Mouse (Mus musculus): ENCODE data around the gene Mrpl53. TPM values are rescaled to one million over a fixed set of nuclear protein-coding genes. Genes with fewer than 3 reads are reported as not detected.

Gene Mrpl53
- total RNA-seq, 2 experiments from 2014 or later, result 133 to 136 TPM

DNA sequence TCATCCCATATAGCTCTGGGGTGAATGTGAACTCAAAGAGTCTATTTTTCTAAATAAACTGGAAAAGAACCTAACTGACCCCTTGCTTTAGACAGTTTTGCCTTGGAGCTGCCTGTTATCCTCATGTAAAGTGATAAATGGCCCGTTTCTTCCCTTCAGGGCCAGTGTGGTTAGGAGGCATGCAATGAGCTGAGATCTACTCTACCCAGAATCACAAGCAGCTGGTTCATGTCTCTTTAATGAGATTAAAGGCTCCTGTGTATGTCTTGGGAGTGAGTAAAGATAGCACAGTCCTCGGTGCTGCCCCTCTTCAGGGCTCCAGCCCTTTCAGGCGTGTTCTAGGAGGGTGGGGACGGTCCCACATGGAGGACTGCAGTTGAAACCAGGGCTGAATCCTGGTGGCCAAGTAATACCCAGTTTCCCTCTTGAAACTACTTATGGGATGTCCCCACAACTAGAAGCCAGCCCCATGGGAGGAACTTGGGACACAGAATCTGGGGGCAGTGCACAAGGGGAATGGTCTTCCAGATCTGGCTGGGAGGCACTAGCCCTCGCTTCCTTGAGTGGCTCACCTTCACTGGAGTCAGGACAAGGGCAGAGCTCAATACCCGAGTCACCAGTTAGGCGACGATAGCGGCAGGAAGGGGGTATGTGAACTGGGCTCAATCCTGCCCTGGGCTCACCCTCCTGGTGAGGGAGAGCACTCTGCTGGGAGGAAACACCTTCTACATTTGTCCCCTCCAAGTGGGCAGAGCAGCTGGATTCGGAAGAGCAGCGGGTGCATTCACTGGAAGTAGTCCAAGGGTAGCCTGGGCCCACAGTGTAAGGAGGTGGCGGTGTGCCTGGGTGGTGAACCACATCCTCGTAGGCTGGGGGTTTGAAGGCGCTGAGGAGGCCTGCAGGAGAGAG is 10.2 kb downstream of the Mrpl53 start:
- no peak for DNase-seq
- intact Hi-C loops (cut with DNase I), result loop anchor here (5.0 kb wide), 1 partner anchor 148 kb away; no protein-coding TSS in a partner anchor

DNA sequence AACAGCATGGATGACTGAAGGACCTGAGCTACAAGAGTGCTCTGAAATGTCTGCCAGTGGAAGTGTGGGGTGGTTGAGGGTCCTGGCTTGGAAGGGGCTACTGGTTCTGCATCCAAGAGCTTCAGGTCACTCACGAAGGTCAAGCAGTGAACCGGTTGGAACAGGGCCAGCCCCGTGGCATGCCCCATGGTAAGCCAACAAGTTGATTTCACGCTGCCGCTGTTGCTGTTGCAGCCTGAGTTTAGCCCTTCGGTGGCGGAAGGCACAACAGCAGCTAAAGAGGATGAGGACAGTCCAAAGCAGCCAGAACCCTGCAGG is 10.9 kb downstream of the Mrpl53 start:
- intact Hi-C loops (cut with DNase I), result loop anchor here (5.0 kb wide), 1 partner anchor 148 kb away; no protein-coding TSS in a partner anchor
- no peak for DNase-seq

DNA sequence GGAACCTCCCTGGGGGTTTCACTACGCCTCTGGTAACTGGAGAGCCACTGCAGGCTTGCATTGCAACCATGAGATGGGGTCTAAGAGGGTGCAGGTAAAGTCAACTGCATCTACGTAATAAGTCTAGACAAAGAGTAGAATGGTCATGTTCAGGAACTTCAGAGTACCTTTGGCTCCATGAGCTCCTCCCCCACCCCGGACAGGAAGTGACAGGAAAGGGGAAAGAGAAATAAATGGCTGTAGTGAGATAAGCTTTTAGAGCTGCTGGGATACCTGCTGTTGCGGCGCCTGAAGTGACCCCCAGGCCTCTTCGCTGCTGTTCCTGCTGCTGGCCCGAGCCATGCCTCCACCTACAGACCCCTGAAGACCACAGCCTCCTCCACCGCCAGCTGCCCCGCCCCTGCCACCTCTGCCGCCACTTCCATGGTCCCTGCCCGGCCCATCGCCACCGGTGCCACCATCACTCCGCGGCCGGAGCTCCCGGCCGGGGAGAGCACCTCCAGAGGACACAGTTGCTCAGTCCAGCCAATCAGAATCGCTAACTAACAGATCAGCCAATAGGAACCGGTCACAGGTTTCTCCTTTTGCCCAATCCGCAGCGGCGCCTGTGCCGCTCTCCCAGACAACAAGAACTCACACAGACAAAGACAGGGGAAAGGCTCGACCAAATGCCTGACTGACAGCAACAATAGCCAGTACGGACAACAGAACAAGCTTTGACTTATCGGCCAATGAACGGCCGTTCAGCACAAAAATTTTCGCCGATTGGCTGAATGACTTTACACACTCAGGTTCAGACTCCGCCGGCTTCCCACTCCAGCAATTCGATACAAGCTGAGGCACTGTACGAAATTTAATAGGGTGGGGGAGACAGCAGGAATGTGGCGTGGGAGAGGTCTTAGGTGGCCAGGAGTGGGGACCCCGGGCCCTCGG is 12.4 kb downstream of the Mrpl53 start, which contains the start of gene Wbp1:
Wbp1 (minus strand) TSS at position 630 of the 933 bp plus-strand sequence.
- peak; percentile 91 to 92 for DNase-seq
- intact Hi-C loops (cut with DNase I), result no loop called here

DNA sequence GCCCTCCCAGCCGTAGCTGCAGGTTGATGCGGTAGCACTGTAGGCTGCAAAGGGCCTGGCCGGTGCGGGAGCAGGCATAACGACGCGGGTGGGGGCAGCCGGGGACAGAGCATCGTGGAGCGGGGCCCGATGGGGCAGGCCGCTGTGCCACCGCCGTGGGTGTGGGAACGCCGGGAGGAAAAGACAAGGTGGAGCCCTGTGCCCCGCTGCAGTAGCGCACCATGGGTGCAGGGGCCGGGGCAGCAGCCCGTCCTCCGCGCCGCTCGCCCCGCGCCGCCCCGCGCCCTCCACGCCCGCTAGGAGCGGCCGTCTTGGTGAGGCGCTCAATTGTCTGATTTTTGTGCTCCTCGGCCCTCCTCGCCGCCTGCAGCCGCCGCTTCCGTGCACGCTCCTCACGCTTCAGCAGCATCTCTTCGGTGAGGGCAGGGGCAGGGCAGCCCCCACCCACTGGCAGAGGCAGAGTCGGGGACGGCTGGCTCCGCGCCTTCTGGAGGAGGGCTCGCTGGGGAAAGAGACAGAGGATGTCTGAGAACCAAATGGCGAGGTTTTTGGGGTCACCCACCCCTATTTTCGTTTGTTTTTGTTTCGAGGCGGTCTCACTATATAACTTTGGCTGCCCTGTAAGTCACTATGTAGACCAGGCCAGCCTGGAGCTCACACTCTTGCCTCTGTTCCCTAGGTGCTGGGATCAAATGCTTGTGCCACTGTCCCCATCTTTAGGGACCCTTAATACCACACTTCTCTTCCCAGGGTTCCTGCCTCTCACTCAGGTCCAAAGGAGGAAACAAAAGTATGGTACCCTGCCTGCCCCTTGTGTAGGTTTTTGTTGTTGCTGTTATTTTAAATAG is 13.2 kb downstream of the Mrpl53 start:
- intact Hi-C loops (cut with DNase I), result no loop called here
- DNase-seq, result no peak

DNA sequence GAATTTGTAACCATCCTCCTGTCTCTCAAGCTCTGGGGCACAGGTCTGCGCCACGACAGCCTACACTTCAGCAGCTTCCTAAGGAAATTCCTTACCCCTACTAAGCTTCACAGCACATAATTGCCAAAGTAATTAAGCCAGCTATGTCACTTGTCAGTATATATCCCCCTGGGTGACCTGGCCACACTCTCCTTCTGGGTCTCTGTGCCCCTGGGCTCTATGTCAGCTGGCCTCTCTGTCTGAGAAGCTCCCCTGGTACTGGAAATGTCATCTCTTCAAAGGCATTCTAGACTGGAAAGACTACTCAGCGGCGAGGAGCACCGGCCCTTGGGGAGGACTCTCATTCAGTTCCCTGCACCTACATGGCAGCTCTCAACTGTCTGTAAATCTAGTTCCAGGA is 14.1 kb downstream of the Mrpl53 start:
- no peak for DNase-seq
- intact Hi-C loops (cut with DNase I), result no loop called here

DNA sequence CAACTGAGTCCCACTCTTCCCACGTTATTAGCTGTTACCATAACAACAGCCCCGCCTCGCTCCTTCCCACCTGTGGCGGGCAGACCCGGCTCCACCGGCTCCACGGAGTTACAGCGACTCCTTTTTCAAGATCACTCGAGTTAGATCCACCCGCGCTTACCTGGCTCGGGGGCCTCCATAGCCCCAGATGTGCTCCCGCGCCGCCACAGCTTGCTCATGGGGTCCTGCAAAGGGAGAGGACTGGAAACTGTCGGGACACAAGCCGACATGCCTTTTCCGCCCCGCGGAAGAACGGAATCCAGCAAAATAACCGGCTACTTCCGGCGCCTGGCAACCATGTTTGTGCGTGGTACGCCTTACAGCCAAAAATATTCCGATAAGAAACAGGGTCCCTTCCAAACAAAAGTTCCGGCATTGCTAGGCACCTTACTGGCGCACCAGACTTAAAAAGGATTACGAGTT is 16.0 kb downstream of the Mrpl53 start:
- peak; percentile 89 to 95 for DNase-seq
- intact Hi-C loops (cut with DNase I), result no loop called here

DNA sequence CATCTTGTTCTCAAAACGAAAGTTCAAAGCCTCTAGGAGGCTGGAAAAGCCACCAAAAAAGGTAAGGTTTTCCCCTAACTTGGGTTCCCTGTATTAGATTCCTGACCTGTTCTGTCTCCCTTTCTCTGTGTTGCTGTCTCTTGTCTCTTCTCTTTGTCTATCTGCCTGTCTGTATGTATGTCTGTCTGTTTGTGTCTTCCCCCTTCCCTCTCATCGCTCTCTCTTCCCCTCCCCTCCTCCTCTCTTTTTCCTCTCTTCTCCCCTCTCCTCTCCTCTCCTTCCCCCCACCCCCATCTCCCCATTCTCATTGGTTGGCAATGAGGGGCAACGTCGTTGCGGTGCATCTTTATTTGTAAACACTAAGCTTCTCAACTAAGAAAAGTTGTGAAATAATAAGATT is 16.5 kb downstream of the Mrpl53 start, which contains the start of gene Ino80b:
Ino80b (minus strand) TSS at position 101 of the 400 bp plus-strand sequence.
- intact Hi-C loops (cut with DNase I), result no loop called here
- DNase-seq, result no peak

DNA sequence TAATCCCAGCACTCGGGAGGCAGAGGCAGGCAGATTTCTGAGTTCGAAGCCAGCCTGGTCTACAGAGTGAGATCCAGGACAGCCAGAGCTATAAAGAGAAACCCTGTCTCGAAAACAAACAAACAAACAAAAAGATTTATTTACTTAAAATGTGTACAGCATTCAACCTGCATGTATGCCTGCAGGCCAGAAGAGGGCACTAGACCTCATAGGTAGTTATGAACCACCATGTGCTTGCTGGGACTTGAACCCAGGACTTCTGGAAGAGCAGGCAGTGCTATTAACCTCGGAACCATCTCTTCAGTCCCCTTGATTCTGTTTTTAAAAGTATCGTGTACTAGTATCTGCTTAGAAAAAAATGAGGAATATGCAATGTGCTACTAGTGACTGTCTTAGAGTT is 18.6 kb downstream of the Mrpl53 start:
- DNase-seq, result no peak
- intact Hi-C loops (cut with DNase I), result no loop called here

DNA sequence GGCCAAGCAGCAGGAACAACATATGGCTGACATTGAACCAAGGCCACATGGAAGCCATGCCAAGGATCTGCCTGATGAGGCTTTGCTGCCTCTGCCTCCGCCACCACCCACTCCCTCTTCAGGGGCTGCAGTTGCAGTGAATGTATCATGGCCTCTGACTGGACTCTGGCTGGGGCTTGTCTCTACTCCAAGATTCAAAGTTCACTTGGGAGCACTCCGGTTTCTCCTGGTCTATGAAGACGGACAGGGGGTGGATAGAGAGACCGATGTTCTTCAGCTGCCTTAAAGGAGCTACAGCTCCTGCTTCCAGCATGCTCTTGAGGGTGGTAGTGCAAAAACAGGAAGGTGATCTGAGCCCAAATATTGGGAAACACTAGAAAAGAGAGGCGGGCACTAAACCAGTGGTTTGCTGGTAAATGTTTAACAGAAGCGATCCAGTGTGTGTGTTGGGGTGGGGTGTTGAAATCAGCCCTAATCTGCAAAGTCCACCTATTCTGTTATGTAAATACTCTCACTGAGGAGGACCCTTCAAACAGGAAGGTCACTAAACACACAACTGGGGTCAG is 22.7 kb downstream of the Mrpl53 start:
- no peak for DNase-seq
- intact Hi-C loops (cut with DNase I), result no loop called here

DNA sequence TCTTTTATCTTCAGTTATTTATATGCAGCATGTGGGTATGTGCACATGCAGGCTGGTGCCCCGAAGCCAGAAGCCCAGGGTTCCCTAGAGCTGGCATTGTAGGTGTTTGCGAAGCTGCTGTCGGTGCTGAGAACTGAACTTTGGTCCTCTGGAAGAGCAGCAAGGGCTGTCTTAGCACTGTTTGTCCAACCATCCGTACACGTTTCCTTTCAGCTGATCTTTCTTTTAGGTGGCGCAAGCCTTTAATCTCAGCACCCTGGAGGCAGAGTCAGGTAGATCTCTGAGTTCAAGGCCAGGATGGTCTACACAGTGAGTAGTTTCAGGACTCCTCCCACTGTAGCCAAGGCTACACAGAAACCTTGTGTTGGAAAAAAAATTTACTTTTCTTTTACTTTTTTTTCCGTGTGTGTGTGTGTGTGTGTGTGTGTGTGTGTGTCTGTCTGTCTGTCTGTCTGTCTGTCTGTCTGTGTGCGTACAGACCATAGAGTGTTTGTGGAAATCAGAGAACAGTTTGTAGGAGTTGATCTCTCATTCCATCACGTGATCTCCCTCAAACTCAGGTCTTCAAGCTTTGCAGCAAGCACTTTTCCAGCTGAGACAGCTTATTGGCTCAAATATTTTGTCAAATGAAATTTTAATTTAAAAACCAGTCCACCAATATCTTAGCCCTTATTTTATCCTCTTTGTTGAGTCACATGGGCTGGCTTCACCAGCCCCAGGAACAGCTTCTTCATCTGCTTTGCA is 23.5 kb downstream of the Mrpl53 start:
- intact Hi-C loops (cut with DNase I), result no loop called here
- DNase-seq, result no peak

DNA sequence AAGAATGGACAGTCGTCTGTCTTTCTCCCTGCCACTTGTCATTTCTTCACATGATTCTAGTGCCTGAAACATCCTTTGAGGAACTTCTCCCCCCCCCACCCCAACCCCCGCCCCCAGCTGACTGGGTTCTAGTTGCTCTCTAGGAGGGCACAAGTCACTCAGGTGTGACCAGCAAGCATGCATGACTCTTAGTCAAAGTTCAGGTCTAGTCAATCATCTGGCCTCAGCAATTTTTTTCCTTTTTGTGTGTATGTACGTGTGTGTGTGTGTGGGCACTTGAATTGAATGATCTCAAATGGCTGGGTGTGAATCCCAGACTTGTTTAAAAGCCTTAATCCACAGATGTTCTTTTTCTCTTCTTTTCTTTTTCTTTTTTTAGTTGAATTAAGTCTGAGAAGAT is 25.4 kb downstream of the Mrpl53 start:
- intact Hi-C loops (cut with DNase I), result no loop called here
- DNase-seq, result no peak

DNA sequence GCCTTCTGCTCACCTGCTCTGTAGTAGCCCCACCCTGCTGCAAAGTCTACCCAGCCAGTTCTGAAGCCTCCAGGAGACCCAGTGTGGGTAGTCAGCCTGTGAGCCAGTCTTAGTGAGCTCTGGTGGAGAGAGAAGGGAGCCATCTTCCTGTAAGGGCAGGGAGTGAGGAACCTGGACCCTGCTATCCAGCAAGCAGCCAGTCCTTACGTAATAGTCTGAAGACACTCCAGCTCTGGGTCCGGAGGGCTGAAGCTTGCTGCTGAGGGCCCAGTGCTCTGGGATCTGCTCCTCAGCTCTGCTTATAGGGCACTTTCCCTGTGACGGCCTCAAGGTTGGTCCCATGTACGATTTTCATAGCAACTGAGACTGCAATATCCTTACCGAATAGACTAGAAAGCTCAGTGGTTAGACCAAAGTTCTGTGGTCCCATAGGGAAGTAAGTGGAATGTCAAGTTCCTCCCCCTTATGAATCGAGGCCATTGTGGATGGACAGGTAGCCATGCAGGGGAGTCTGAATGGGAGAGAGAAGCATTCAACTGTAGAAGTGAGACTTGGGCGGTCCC is 26.2 kb downstream of the Mrpl53 start, which contains the start of gene Rtkn:
Rtkn (plus strand) TSS at position 513 of the 563 bp plus-strand sequence.
- intact Hi-C loops (cut with DNase I), result no loop called here
- no peak for DNase-seq

DNA sequence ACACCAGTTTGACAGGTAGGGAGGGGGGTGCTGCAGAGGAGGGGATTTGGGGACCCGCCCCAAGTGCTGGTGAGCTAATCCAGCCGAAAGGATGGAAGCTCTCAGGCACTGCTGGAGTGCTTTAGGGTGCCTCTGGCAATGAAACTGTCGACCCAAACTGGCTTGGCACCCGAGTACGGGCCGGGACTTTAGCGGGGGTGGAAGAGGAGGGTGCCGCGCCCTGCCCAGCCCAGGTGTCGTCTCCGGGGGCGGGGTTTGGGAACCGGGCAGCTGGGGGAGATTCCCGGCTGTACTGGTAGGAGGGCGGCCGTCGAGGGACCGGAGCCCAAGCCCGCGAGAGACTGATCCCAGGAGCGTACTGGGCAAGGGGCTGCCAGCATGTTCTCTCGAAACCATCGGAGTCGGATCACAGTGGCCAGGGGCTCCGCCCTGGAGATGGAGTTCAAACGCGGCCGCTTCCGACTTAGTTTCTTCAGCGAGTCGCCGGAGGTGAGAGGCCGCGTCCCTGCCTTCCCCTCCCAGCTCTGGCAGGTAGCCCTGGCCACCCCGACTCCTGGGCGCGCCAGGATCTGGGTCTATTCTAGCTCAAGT is 26.8 kb downstream of the Mrpl53 start:
- DNase-seq, result peak; percentile 44 to 50
- intact Hi-C loops (cut with DNase I), result loop anchor here (2.0 kb wide), 1 partner anchor 21 kb away; the partner anchor contains the start of genes 1700003E16Rik and Wdr54

DNA sequence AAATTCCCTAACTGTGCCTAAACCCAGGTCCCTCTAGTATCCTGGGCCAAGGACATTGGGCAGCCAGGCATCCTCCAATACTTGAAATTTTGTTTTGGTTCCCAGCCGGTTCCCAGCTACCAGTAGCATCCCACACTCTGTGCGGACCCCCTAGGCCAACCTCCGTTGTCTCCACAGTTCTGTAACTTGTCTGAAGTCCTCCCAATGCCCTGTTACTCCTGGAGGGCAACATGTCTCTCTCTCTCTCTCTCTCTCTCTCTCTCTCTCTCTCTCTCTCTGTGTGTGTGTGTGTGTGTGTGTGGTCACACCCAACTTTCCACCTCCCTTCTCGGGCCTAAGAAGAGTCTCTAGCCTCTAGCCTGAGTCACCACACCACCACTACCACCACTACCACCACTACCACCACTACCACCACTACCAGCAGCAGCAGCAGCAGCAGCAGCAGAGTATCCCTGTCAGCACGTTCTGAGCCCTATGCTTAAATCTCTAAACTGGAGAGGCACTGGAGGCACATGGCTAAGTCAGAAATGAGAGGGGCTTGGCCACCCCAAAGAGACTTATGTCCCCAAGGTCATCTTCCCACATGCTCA is 27.5 kb downstream of the Mrpl53 start:
- intact Hi-C loops (cut with DNase I), result loop anchor here (2.0 kb wide), 1 partner anchor 20 kb away; the partner anchor contains the start of genes 1700003E16Rik and Wdr54
- DNase-seq, result no peak

DNA sequence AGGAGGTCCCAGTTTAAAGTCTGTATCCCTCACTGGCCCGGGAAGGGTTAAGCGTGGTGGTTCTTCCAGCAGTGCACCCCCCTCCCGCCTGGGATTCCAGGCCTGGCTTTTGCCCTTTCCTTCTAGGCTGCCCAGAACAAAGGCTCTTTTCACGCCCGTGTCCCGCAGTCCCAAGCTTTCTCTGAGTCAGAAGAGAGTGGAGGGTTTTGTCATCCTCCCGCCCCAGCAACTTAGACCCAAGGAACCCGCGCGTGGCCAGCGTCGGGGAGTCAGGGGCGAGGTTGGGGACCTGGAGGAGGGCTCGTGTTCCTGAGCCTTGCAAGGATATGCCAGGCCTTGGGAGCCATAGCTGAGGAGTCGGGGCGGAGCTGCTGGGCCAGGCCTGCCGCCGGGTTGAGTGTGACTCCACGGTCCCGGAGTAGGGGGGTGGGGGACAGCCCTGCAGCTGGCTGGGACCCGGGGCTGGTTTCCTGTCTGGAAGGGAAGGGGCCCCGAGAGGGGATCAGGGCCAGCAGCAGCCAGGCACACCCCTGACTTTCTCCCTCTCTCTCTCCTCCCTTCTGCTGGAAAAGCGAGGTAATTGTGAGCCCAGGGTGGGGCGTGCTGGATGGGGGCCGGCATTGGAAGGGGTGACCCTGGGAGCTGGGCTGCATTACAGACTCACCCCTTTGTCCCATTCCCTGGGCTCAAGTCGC is 28.2 kb downstream of the Mrpl53 start:
- DNase-seq, result peak; percentile 79 to 80
- intact Hi-C loops (cut with DNase I), result loop anchor here (2.0 kb wide), 1 partner anchor 20 kb away; the partner anchor contains the start of genes 1700003E16Rik and Wdr54

DNA sequence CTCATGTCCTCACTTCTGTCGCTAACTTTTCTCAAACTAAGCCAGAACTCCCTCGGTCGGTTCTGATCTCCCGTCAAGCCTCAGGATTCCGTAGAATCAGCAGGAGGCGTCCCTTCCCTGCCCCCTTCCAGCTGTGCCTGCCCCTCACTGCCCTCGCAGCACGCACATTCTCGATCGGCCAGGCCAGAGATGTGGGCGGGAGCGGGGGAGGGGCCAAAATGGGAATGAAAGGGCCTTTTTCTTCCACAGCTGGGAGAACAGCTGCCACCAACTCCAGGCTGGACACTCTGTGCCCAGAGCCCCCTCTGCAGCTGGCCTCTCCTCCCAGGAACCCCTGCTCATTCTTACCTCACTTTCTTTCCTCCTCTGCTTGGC is 28.7 kb downstream of the Mrpl53 start:
- intact Hi-C loops (cut with DNase I), result loop anchor here (2.0 kb wide), 1 partner anchor 19 kb away; the partner anchor contains the start of genes 1700003E16Rik and Wdr54
- DNase-seq, result peak; percentile 89 to 92

DNA sequence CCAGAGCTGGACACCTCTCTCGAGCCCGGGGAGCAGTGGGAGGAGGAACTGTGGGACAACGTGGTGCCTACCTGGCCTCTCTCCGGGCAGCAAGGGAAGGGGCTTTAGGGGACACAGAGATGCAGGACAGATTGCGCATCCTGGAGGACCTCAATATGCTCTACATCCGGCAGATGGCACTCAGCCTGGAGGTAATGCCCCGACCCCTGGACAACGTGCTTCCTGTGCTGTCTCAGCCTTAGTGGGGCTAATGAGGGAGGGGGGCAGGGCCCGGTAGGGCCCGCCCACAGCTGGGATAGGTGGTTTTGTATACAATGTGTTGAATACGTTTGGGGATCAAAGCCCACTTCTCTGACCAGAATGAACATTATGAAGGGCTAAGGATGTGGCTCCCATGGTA is 29.2 kb downstream of the Mrpl53 start:
- intact Hi-C loops (cut with DNase I), result no loop called here
- DNase-seq, result no peak

Measured in heart, postnatal 14 days (tissue).